In genomic region chr6:31287686-31288085, GRCm38 (mm10) we compare ENCODE assay signal across 11 mouse cellular contexts.
A peak's percentile ranks its signal among the peaks of the same experiment; 100 is the strongest.
DNase-seq lines count a peak whose midpoint lies in the region; ATAC-seq and TF ChIP-seq lines count a peak whose summit lies in the region.
"Had no signal": no experiment of that assay in that cellular context is flagged by ENCODE, and none has a peak within 500 bp of the region (broad histone marks: within the 10 kb centered on the region; RNA-seq: fewer than 3 reads in every experiment).

No protein-coding gene starts in this region.

- WGBS in kidney, embryonic 14.5 days: 55% methylated on average over 7 of the region's 7 CpGs
- 83% methylated on average over 7 of the region's 7 CpGs for WGBS in forebrain, embryonic 14.5 days

- ATAC-seq in kidney, embryonic 14.5 days (ENCODE audit: low FRiP score, low TSS enrichment): no peak
- ATAC-seq in forebrain, embryonic 14.5 days: no peak
- ATAC-seq: forebrain, postnatal 0 days had no signal

- H3K27ac ChIP-seq in gastrocnemius, adult 2 months: peak overlapping the region; percentile 62
- no peak overlapping the region for H3K27ac ChIP-seq in kidney, embryonic 14.5 days (ENCODE audit: low read depth, low read length)
- H3K27ac ChIP-seq in forebrain, embryonic 14.5 days (ENCODE audit: low read depth, low read length): no peak overlapping the region

- H3K36me3 ChIP-seq in kidney, embryonic 14.5 days (ENCODE audit: control insufficient read depth, insufficient read depth, low read length): no peaks in the 10 kb centered on the region
- H3K36me3 ChIP-seq in forebrain, embryonic 14.5 days (ENCODE audit: control insufficient read depth, insufficient read depth, low read length): no peaks in the 10 kb centered on the region
- H3K36me3 ChIP-seq: limb, embryonic 13.5 days had no signal

- H3K9me3 ChIP-seq in kidney, embryonic 14.5 days (ENCODE audit: control insufficient read depth, low read length): no peaks in the 10 kb centered on the region
- no peaks in the 10 kb centered on the region for H3K9me3 ChIP-seq in forebrain, embryonic 14.5 days (replicated peaks; ENCODE audit: control insufficient read depth, low read length)
- H3K9me3 ChIP-seq: limb, embryonic 13.5 days had no signal

- H3K9ac ChIP-seq in kidney, embryonic 14.5 days (ENCODE audit: low read depth, low read length): no peak overlapping the region
- no peak overlapping the region for H3K9ac ChIP-seq in forebrain, embryonic 14.5 days (ENCODE audit: low read length)
- H3K9ac ChIP-seq: forebrain, postnatal 0 days; limb, embryonic 13.5 days; lung, embryonic 14.5 days had no signal

- H3K4me1 ChIP-seq in kidney, embryonic 14.5 days (ENCODE audit: control insufficient read depth, insufficient read depth, low read length): no peaks in the 10 kb centered on the region
- H3K4me1 ChIP-seq in forebrain, embryonic 14.5 days (ENCODE audit: control insufficient read depth, insufficient read depth, low read length): no peaks in the 10 kb centered on the region

- no peak overlapping the region for H3K4me2 ChIP-seq in kidney, embryonic 14.5 days (replicated peaks; ENCODE audit: low read depth, low read length)
- H3K4me2 ChIP-seq in forebrain, embryonic 14.5 days (ENCODE audit: low read length): no peak overlapping the region

- no peak for TF ChIP-seq CTCF in gastrocnemius, adult 2 months (IDR thresholded peaks at IDR 0.05)

- DNase-seq in gastrocnemius, adult 2 months: no peak
- no peak for DNase-seq in gastrocnemius, postnatal 4 days (ENCODE audit: low spot score in 2 of 2)
- DNase-seq in kidney, postnatal 10 days: peak; percentile 9
- DNase-seq in right cerebral cortex, postnatal 36 days (ENCODE audit: low spot score in 2 of 2): peak; percentile 59 to 80
- no peak for DNase-seq in right cerebral cortex, postnatal 4 days
- no peak for DNase-seq in adrenal gland, postnatal 25 days
- DNase-seq in forebrain, embryonic 14.5 days (ENCODE audit: low spot score): no peak
- DNase-seq: forebrain, postnatal 0 days had no signal

- H3K4me3 ChIP-seq in gastrocnemius, adult 2 months: no peak overlapping the region
- H3K4me3 ChIP-seq in kidney, embryonic 14.5 days (ENCODE audit: low read length): no peak overlapping the region
- no peak overlapping the region for H3K4me3 ChIP-seq in forebrain, embryonic 14.5 days (ENCODE audit: low read depth, low read length)
- H3K4me3 ChIP-seq: limb, embryonic 13.5 days had no signal

- no peaks in the 10 kb centered on the region for H3K27me3 ChIP-seq in kidney, embryonic 14.5 days (ENCODE audit: control insufficient read depth, insufficient read depth, low read length)
- H3K27me3 ChIP-seq in forebrain, embryonic 14.5 days (replicated peaks; ENCODE audit: control insufficient read depth, insufficient read depth, low read length): no peaks in the 10 kb centered on the region

- intact Hi-C loops in gastrocnemius, adult 2 months (cut with DNase I): no loop called here

Comparison
In these comparisons a context has a peak if more than half of its experiments do, and no peak if none do; other contexts are left out.
1. DNase-seq: peak in kidney, postnatal 10 days (single experiment) and right cerebral cortex, postnatal 36 days (2 of 2); none in gastrocnemius, adult 2 months (single experiment), gastrocnemius, postnatal 4 days (0 of 2), right cerebral cortex, postnatal 4 days (single experiment), adrenal gland, postnatal 25 days (single experiment) and forebrain, embryonic 14.5 days (single experiment).